Mouse (Mus musculus) spleen, adult 2 months (tissue): ENCODE data around the gene Ankrd63.

Experiments
- CTCF ChIP-seq: fragments of 200-500 bp; IDR thresholded peaks from 2 replicates; pipeline ENCODE4 v1.5.1; 2011; ENCODE audit warnings: mild to moderate bottlenecking, inconsistent platforms; ENCODE audit not compliant: insufficient read depth, insufficient read length, insufficient replicate concordance; ENCODE audit errors: extremely low read depth
- POLR2A ChIP-seq: fragments of 200-500 bp; IDR thresholded peaks from 2 replicates; pipeline ENCODE4 v1.6.1; 2011; ENCODE audit warnings: low read depth, low read length, inconsistent platforms

- TF ChIP-seq CTCF, result no peak
- TF ChIP-seq POLR2A, result no peak
Measured at GRCm38 (mm10) chr2:118686693-118687092, 17.1 kb downstream of the Ankrd63 start.
